In the genomic region with DNA sequence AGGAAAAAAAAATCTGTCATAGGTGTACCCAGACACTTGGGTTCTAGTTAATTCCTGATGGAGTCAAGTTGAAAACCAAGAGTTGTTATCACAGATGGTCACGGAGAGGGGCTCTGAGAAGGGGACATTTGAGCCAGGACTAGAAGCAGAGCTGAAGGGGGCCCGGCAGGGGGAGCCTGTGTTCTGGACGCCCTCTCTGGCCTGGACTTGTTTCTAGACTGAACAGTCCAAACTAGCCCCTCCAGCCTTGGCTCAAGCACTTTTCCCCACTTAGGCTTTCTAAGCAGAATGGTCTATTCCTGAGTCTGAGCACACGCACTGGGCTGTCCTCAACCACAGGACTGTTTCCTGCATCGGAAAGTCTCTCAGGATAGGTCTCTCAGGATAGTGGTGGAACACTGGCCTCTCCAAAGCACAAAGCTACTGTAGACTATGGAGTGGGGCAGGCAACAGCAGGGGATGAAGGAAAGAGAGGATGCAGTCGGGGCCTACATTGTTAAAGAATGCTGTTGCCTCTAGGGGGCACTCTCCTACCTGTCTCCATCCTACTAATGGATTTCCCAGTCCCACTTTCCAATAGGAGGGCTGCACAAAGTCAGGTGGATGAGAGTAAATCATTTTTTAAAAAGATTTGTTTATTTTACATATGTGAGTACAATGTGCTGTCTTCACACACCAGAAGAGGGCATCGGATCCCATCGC, we compare ENCODE assay signal across 12 mouse cellular contexts. TPM values are rescaled to one million over a fixed set of nuclear protein-coding genes. Genes with fewer than 3 reads are reported as not detected.
A peak's percentile ranks its signal among the peaks of the same experiment; 100 is the strongest.
DNase-seq lines count a peak whose midpoint lies in the region; ATAC-seq and TF ChIP-seq lines count a peak whose summit lies in the region.
"Had no signal": no experiment of that assay in that cellular context is flagged by ENCODE, and none has a peak within 500 bp of the region (broad histone marks: within the 10 kb centered on the region; RNA-seq: fewer than 3 reads in every experiment).

No protein-coding gene starts in this region.

- no peak overlapping the region for H3K4me2 ChIP-seq in liver, embryonic 12.5 days
- H3K4me2 ChIP-seq in forebrain, embryonic 15.5 days (replicated peaks) = no peak overlapping the region
- H3K4me2 ChIP-seq: heart, embryonic 13.5 days; liver, embryonic 13.5 days had no signal

- H3K4me3 ChIP-seq in liver, embryonic 12.5 days = no peak overlapping the region
- H3K4me3 ChIP-seq in bone marrow, adult 2 months (replicated peaks; ENCODE audit: control insufficient read depth, low read depth, low read length) = no peak overlapping the region
- H3K4me3 ChIP-seq in forebrain, embryonic 15.5 days = no peak overlapping the region
- H3K4me3 ChIP-seq: erythroblast, embryonic 14.5 days; heart, embryonic 13.5 days; liver, embryonic 13.5 days had no signal

- H3K36me3 ChIP-seq in liver, embryonic 12.5 days = no peaks in the 10 kb centered on the region
- H3K36me3 ChIP-seq in forebrain, embryonic 15.5 days = no peaks in the 10 kb centered on the region
- H3K36me3 ChIP-seq: heart, embryonic 13.5 days; liver, embryonic 13.5 days had no signal

- no peaks in the 10 kb centered on the region for H3K9me3 ChIP-seq in liver, embryonic 12.5 days (replicated peaks)
- no peaks in the 10 kb centered on the region for H3K9me3 ChIP-seq in forebrain, embryonic 15.5 days
- H3K9me3 ChIP-seq: heart, embryonic 13.5 days; liver, embryonic 13.5 days had no signal

- TF ChIP-seq CTCF in bone marrow, adult 2 months (IDR thresholded peaks at IDR 0.05; ENCODE audit: control insufficient read depth, insufficient read depth, low read length) = peak; percentile 23; the same call in 1 of the 2 replicates

- 50% methylated on average over 8 of the region's 8 CpGs for WGBS in liver, embryonic 12.5 days (ENCODE audit: insufficient replicate concordance)
- WGBS in bone marrow, adult 2 months = 69% methylated on average over 8 of the region's 8 CpGs
- 50% methylated on average over 8 of the region's 8 CpGs for WGBS in forebrain, embryonic 15.5 days

- no peak overlapping the region for H3K27ac ChIP-seq in liver, embryonic 12.5 days
- no peak overlapping the region for H3K27ac ChIP-seq in bone marrow, adult 2 months (ENCODE audit: control insufficient read depth, insufficient read depth, low read depth, low read length, poor library complexity)
- no peak overlapping the region for H3K27ac ChIP-seq in forebrain, embryonic 15.5 days (replicated peaks)
- H3K27ac ChIP-seq: heart, embryonic 13.5 days; liver, embryonic 13.5 days had no signal

- peak; percentile 55 for DNase-seq in embryo, embryonic 10 days (ENCODE audit: low spot score)
- no peak for DNase-seq in embryo, embryonic 9.5 days (ENCODE audit: extremely low spot score)
- no peak for DNase-seq in liver
- peak; percentile 44 for DNase-seq in naive thymus-derived CD4-positive, alpha-beta T cell, adult 2 months (ENCODE audit: low read depth)
- DNase-seq in natural killer cell, adult 2 months (ENCODE audit: low spot score in 2 of 2) = no peak
- DNase-seq: liver, embryonic 13.5 days; thymus, postnatal 36 days had no signal

- 0 out of 2 replicates have a peak, but pooled peaks cover 7% of the 10 kb centered on the region for H3K4me1 ChIP-seq in liver, embryonic 12.5 days
- H3K4me1 ChIP-seq in bone marrow, adult 2 months (ENCODE audit: control insufficient read depth, insufficient read depth, low read length) = no peaks in the 10 kb centered on the region; the same call in 1 of the 2 replicates
- peaks cover 3% of the 10 kb centered on the region; the same call in 1 of the 2 replicates for H3K4me1 ChIP-seq in forebrain, embryonic 15.5 days

- no peak for TF ChIP-seq POLR2A in bone marrow, adult 2 months (IDR thresholded peaks at IDR 0.05; ENCODE audit: borderline replicate concordance, control insufficient read depth, low read depth, low read length)

- no peak overlapping the region for H3K9ac ChIP-seq in liver, embryonic 12.5 days
- no peak overlapping the region for H3K9ac ChIP-seq in forebrain, embryonic 15.5 days (replicated peaks)
- H3K9ac ChIP-seq: heart, embryonic 13.5 days; liver, embryonic 13.5 days had no signal

- 0 out of 2 replicates have a peak, but pooled peaks have one; percentile 24 for ATAC-seq in liver, embryonic 12.5 days
- no peak for ATAC-seq in forebrain, embryonic 15.5 days (replicated peaks)

- 0 out of 2 replicates have a peak, but pooled peaks cover 15% of the 10 kb centered on the region for H3K27me3 ChIP-seq in liver, embryonic 12.5 days (replicated peaks)
- H3K27me3 ChIP-seq in forebrain, embryonic 15.5 days = no peaks in the 10 kb centered on the region
- H3K27me3 ChIP-seq: heart, embryonic 13.5 days had no signal

RNA-seq across cellular contexts. Expression of a gene that starts 16.6 kb away (rescaled TPM):
- polyA plus RNA-seq in liver, embryonic 12.5 days (2016; fragmentation: Nextera tagmentation; extraction: Ambion mirVana) = 16.1 and 17.4 TPM in 2 replicates
- polyA plus RNA-seq in bone marrow, adult 2 months (2011; ENCODE audit: insufficient read depth, insufficient read length, low replicate concordance, missing spikeins) = 16.5 and 29.8 TPM in 2 replicates
- 11.8 and 12.4 TPM in 2 replicates for polyA plus RNA-seq in forebrain, embryonic 15.5 days (2015; fragmentation: Nextera tagmentation; extraction: Ambion mirVana)

RNA-seq across cellular contexts. Expression of a gene that starts 23.7 kb away (rescaled TPM):
- 37.2 and 39.1 TPM in 2 replicates for polyA plus RNA-seq in liver, embryonic 12.5 days (2016; fragmentation: Nextera tagmentation; extraction: Ambion mirVana)
- polyA plus RNA-seq in bone marrow, adult 2 months (2011; ENCODE audit: insufficient read depth, insufficient read length, low replicate concordance, missing spikeins) = 25.7 and 55.0 TPM in 2 replicates
- polyA plus RNA-seq in forebrain, embryonic 15.5 days (2015; fragmentation: Nextera tagmentation; extraction: Ambion mirVana) = 5.1 and 5.2 TPM in 2 replicates

RNA-seq across cellular contexts. Expression of a gene that starts 25.9 kb away (rescaled TPM):
- 19.2 and 19.3 TPM in 2 replicates for polyA plus RNA-seq in liver, embryonic 12.5 days (2016; fragmentation: Nextera tagmentation; extraction: Ambion mirVana)
- 32.3 and 68.4 TPM in 2 replicates for polyA plus RNA-seq in bone marrow, adult 2 months (2011; ENCODE audit: insufficient read depth, insufficient read length, low replicate concordance, missing spikeins)
- 3.3 and 3.6 TPM in 2 replicates for polyA plus RNA-seq in forebrain, embryonic 15.5 days (2015; fragmentation: Nextera tagmentation; extraction: Ambion mirVana)

Comparison
In these comparisons a context has a peak if more than half of its experiments do, and no peak if none do; other contexts are left out.
1. DNase-seq: peak in embryo, embryonic 10 days (single experiment) and naive thymus-derived CD4-positive, alpha-beta T cell, adult 2 months (single experiment); none in embryo, embryonic 9.5 days (single experiment), liver (single experiment) and natural killer cell, adult 2 months (0 of 2).